Mouse (Mus musculus): ENCODE results near the gene Cenpi. TPM values are rescaled to one million over a fixed set of nuclear protein-coding genes. Genes with fewer than 3 reads are reported as not detected.

Gene Cenpi
- total and polyA plus RNA-seq, 3 experiments, result 11.6 to 40.9 (median 22.2) TPM

DNA sequence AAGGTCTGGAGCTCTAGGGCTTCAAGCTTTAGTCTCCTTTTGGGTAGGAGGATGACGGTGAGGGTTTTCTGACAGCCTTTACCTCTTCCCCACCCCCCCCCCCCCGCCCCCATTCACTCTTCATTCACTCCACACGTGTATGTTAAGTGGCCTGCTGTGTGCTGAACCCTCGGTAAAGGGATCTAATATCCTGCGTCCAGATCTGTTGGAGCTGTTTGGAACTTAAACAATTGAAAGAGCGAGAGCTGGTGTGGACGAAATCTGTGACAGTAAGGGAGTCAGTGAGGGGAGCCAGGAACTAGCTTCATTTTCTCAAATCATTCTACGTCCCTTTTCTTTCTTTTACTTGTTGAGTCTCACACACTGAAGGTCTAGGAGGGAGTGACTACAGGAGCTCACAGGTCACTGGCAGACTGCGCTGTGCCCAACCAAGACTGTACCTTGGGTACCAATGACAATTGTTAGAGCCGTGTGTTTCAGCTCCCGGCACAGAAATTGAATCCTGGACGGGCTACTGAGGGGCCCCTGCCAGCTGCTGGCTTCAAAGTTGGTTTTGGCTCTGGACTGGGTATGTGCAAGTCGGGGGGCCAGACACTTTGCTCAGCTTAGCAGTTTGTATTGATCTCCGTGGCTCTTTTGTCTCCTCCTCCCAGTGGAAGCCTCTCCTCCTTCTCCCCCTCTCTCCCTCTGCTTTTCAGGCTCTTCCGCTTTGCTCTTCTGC, 96.1 kb downstream of the Cenpi start, which contains the start of gene Drp2:
Gene Drp2 (plus strand): TSS at position 689 of the 721 bp plus-strand sequence.
- no peak for TF ChIP-seq CHD1 (IDR thresholded peaks at IDR 0.05; ENCODE audit: low read depth, low read length)
- TF ChIP-seq UBTF (IDR thresholded peaks at IDR 0.05; ENCODE audit: low read depth, low read length), result no peak
- TF ChIP-seq RCOR1 (conservative IDR thresholded peaks at IDR 0.05; ENCODE audit: low read depth, low read length), result no peak
- TF ChIP-seq MXI1 (IDR thresholded peaks at IDR 0.05; ENCODE audit: low read depth, low read length), result no peak
- TF ChIP-seq POLR2AphosphoS2 (IDR thresholded peaks at IDR 0.05; ENCODE audit: low read depth, low read length), result no peak
- no peak for TF ChIP-seq SIN3A (IDR thresholded peaks at IDR 0.05; ENCODE audit: low read length)
- no peak for TF ChIP-seq MAX (IDR thresholded peaks at IDR 0.05; ENCODE audit: low read length)
- TF ChIP-seq NELFE (IDR thresholded peaks at IDR 0.05; ENCODE audit: low read depth, low read length), result no peak
- no peak for TF ChIP-seq MYC (IDR thresholded peaks at IDR 0.05; ENCODE audit: low read depth, low read length)
- no peak for TF ChIP-seq ELF1 (IDR thresholded peaks at IDR 0.05; ENCODE audit: low read depth, low read length)
- no peak for TF ChIP-seq ZMIZ1 (IDR thresholded peaks at IDR 0.05; ENCODE audit: low read depth, low read length)
- TF ChIP-seq CHD2 (IDR thresholded peaks at IDR 0.05; ENCODE audit: low read length), result no peak
- no peak for TF ChIP-seq RAD21 (IDR thresholded peaks at IDR 0.05; ENCODE audit: low read depth, low read length)
- no peak for TF ChIP-seq IRF4 (IDR thresholded peaks at IDR 0.05; ENCODE audit: low read depth, low read length)
- no peak for TF ChIP-seq MAZ (IDR thresholded peaks at IDR 0.05; ENCODE audit: low read depth, low read length)
- no peak for TF ChIP-seq POLR2A (IDR thresholded peaks at IDR 0.05; ENCODE audit: low read depth, low read length)

DNA sequence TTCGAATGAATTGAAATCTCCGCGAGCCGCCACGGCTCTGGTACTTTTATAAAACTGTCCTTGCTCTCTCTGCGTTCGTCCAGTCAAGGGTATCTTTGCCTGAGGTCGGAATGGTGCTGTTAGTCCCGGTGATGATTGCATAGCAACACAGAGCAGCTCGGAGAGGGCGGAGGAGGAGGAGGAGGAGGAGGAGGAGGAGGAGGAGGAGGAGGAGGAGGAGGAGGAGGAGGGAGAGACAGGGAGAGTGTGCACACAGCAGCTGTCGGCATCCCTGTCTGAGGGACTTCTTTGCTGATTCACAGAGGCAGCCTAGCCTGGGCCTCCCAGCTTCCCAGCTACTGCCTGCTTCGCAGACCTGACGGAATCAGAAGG, 96.7 kb downstream of the Cenpi start:
- Histone ChIP-seq H3K27ac (ENCODE audit: insufficient read depth, low read depth) (no peak overlapping the region), H3K79me2 (replicated peaks; ENCODE audit: control insufficient read depth, extremely low read depth, insufficient read depth, poor library complexity, severe bottlenecking) (no peaks in the 10 kb centered on the region), H3K36me3 (replicated peaks in 1 of 2; ENCODE audit: control insufficient read depth in 1 of 2, insufficient read depth in 1 of 2, low read length in 1 of 2) (no peaks in the 10 kb centered on the region), H3K4me1 (ENCODE audit: control insufficient read depth in 1 of 2, insufficient read depth in 2 of 2) (0 out of 4 replicates have a peak, but pooled peaks cover 0 to 3% of the 10 kb centered on the region in 2 experiments), H3K4me2 (ENCODE audit: insufficient read depth, low read depth, poor library complexity, severe bottlenecking) (no peak overlapping the region), H3K9ac (ENCODE audit: insufficient read depth, low read depth) (no peak overlapping the region), H3K9me3 (replicated peaks; ENCODE audit: low read length) (no peaks in the 10 kb centered on the region), H3K4me3 (replicated peaks in 1 of 3; ENCODE audit: low read depth in 2 of 3, low read length in 2 of 3, poor library complexity in 1 of 3) (no peak overlapping the region), H3K27me3 (replicated peaks) (no peaks in the 10 kb centered on the region)
- dilution Hi-C loops (cut with MboI; ENCODE audit: extremely low pct_ligation_motif_present, extremely low pct_unique_long_range_greater_than_20kb, low sequenced_read_pairs) (no loop called here), in situ Hi-C loops (cut with MboI; ENCODE audit: low pct_ligation_motif_present, low pct_unique_long_range_greater_than_20kb, low sequenced_read_pairs) (no loop called here)
- no peak for DNase-seq (ENCODE audit: extremely low read depth)
- TF ChIP-seq ETS1 (conservative IDR thresholded peaks at IDR 0.05; ENCODE audit: low read depth, low read length) (no peak), JUN (IDR thresholded peaks at IDR 0.05; ENCODE audit: insufficient read depth, low read depth, low read length) (no peak), E2F4 (IDR thresholded peaks at IDR 0.05; ENCODE audit: insufficient replicate concordance, low read depth, low read length) (no peak), ZKSCAN1 (IDR thresholded peaks at IDR 0.05; ENCODE audit: borderline replicate concordance, low read depth, low read length) (no peak), CTCF (conservative IDR thresholded peaks at IDR 0.05 in 1 of 2, IDR thresholded peaks at IDR 0.05 in 1 of 2; ENCODE audit: low read depth in 2 of 2, low read length in 2 of 2) (no peak), SMC3 (IDR thresholded peaks at IDR 0.05; ENCODE audit: low read depth, low read length) (no peak), POLR2A (IDR thresholded peaks at IDR 0.05; ENCODE audit: low read depth, low read length) (no peak), ZC3H11A (IDR thresholded peaks at IDR 0.05; ENCODE audit: low read depth, low read length) (no peak), RAD21 (IDR thresholded peaks at IDR 0.05; ENCODE audit: low read depth, low read length) (no peak), CHD2 (IDR thresholded peaks at IDR 0.05; ENCODE audit: low read length) (no peak), GABPA (IDR thresholded peaks at IDR 0.05; ENCODE audit: insufficient replicate concordance, low read depth, low read length) (no peak), MAX (IDR thresholded peaks at IDR 0.05; ENCODE audit: low read length) (no peak), HCFC1 (IDR thresholded peaks at IDR 0.05; ENCODE audit: low read depth, low read length) (no peak), ZMIZ1 (IDR thresholded peaks at IDR 0.05; ENCODE audit: low read depth, low read length) (no peak), MAFK (IDR thresholded peaks at IDR 0.05; ENCODE audit: insufficient replicate concordance, low read length) (no peak), USF1 (IDR thresholded peaks at IDR 0.05; ENCODE audit: low read depth, low read length) (no peak), RCOR1 (conservative IDR thresholded peaks at IDR 0.05; ENCODE audit: low read depth, low read length) (no peak), PAX5 (IDR thresholded peaks at IDR 0.05; ENCODE audit: low read length) (no peak), MAZ (IDR thresholded peaks at IDR 0.05; ENCODE audit: low read depth, low read length) (no peak), SIN3A (IDR thresholded peaks at IDR 0.05; ENCODE audit: low read length) (no peak)

More for the DNA sequence above, 96.1 kb downstream of the Cenpi start, which contains the start of gene Drp2:
- Histone ChIP-seq H3K4me1 (ENCODE audit: control insufficient read depth in 1 of 2, insufficient read depth in 2 of 2) (peaks cover 0 to 9% of the 10 kb centered on the region in 2 experiments; a peak in 1 of 4 replicates), H3K9ac (ENCODE audit: insufficient read depth, low read depth) (no peak within 1 kb of the TSS), H3K27me3 (replicated peaks) (no peaks in the 10 kb centered on the region), H3K27ac (ENCODE audit: insufficient read depth, low read depth) (no peak within 1 kb of the TSS), H3K36me3 (replicated peaks in 1 of 2; ENCODE audit: control insufficient read depth in 1 of 2, insufficient read depth in 1 of 2, low read length in 1 of 2) (no peaks in the 10 kb centered on the region), H3K9me3 (replicated peaks; ENCODE audit: low read length) (no peaks in the 10 kb centered on the region), H3K79me2 (replicated peaks; ENCODE audit: control insufficient read depth, extremely low read depth, insufficient read depth, poor library complexity, severe bottlenecking) (no peaks in the 10 kb centered on the region), H3K4me3 (replicated peaks in 1 of 3; ENCODE audit: low read depth in 2 of 3, low read length in 2 of 3, poor library complexity in 1 of 3) (no peak within 1 kb of the TSS), H3K4me2 (ENCODE audit: insufficient read depth, low read depth, poor library complexity, severe bottlenecking) (no peak within 1 kb of the TSS)
- dilution Hi-C loops (cut with MboI; ENCODE audit: extremely low pct_ligation_motif_present, extremely low pct_unique_long_range_greater_than_20kb, low sequenced_read_pairs), result no loop called here
- DNase-seq (ENCODE audit: extremely low read depth), result no peak
- in situ Hi-C loops (cut with MboI; ENCODE audit: low pct_ligation_motif_present, low pct_unique_long_range_greater_than_20kb, low sequenced_read_pairs), result no loop called here
